Mouse (Mus musculus): ENCODE results near the gene Vtn. TPM values are rescaled to one million over a fixed set of nuclear protein-coding genes. Genes with fewer than 3 reads are reported as not detected.

Gene Vtn
- polyA plus RNA-seq, 1 experiment, result 19.7 TPM

DNA sequence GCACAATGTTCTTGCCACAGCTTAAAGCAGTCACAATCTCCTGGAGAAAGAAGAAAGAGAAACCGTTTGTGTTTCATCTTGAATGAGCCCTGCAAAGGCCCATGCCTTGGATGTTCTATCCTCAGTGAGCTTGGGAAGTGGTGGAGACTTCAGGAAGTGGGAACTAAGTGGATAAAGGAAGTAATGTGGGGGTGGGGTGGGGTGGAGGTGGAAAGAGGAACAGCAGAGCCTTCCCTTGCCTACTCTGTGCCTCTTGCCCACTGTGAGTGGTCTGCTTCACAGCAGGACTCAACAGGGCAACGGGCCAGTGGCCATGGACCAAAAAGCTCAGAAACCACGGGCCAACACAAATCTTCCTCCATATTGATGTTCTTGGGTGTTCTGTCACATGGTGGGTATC, 23.6 kb upstream of the Vtn start:
- no peaks in the 10 kb centered on the region for H3K4me1 ChIP-seq (ENCODE audit: control insufficient read depth, insufficient read depth, low read length)
- H3K27ac ChIP-seq (ENCODE audit: control insufficient read depth, insufficient read depth, low read depth, low read length, poor library complexity), result no peak overlapping the region
- TF ChIP-seq CTCF (IDR thresholded peaks at IDR 0.05; ENCODE audit: control insufficient read depth, insufficient read depth, low read length) (no peak), POLR2A (IDR thresholded peaks at IDR 0.05; ENCODE audit: borderline replicate concordance, control insufficient read depth, low read depth, low read length) (no peak)
- 19% methylated on average over 3 of the region's 3 CpGs for WGBS
- no peak overlapping the region for H3K4me3 ChIP-seq (replicated peaks; ENCODE audit: control insufficient read depth, low read depth, low read length)

- WGBS, result 45% methylated on average over 7 of the region's 7 CpGs
- H3K4me3 ChIP-seq (replicated peaks; ENCODE audit: control insufficient read depth, low read depth, low read length), result no peak overlapping the region
- TF ChIP-seq POLR2A (IDR thresholded peaks at IDR 0.05; ENCODE audit: borderline replicate concordance, control insufficient read depth, low read depth, low read length), result no peak
- no peak for TF ChIP-seq CTCF (IDR thresholded peaks at IDR 0.05; ENCODE audit: control insufficient read depth, insufficient read depth, low read length)
These were observed 15.3 kb upstream of the Vtn start for GRCm38 (mm10) chr11:78483639-78484038.

DNA sequence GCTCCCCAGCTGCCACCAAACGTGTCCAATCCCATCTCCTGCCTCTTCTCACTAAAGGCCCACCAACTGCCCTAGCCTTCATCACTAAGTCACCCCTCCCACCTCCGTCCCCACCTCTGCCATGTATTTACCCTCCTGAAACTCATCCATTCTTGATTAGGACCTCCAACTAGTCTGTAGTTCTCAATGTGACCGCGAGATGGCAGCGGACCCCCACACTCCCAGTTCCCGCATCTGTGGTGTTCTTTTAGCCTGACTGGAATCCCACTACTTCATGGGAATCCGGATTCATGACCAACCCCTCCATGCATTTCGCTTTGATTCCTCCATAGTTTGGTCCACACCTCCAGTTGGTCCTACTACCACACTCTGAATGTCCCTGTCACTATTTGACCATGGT, 10.7 kb upstream of the Vtn start:
- Histone ChIP-seq H3K27ac (ENCODE audit: control insufficient read depth, insufficient read depth, low read depth, low read length, poor library complexity) (no peak overlapping the region), H3K4me1 (ENCODE audit: control insufficient read depth, insufficient read depth, low read length) (no peaks in the 10 kb centered on the region; the same call in 1 of the 2 replicates), H3K4me3 (replicated peaks; ENCODE audit: control insufficient read depth, low read depth, low read length) (no peak overlapping the region)
- TF ChIP-seq POLR2A (IDR thresholded peaks at IDR 0.05; ENCODE audit: borderline replicate concordance, control insufficient read depth, low read depth, low read length) (no peak), CTCF (IDR thresholded peaks at IDR 0.05; ENCODE audit: control insufficient read depth, insufficient read depth, low read length) (peak; percentile 79)
- 1% methylated on average over 8 of the region's 8 CpGs for WGBS

More at GRCm38 (mm10) chr11:78483639-78484038, 15.3 kb upstream of the Vtn start:
- no peak overlapping the region for H3K27ac ChIP-seq (ENCODE audit: control insufficient read depth, insufficient read depth, low read depth, low read length, poor library complexity)
- no peaks in the 10 kb centered on the region for H3K4me1 ChIP-seq (ENCODE audit: control insufficient read depth, insufficient read depth, low read length)

GRCm38 (mm10) chr11:78490781-78491241, 8.1 kb upstream of the Vtn start:
- Histone ChIP-seq H3K4me1 (ENCODE audit: control insufficient read depth, insufficient read depth, low read length) (no peaks in the 10 kb centered on the region; the same call in 1 of the 2 replicates), H3K4me3 (replicated peaks; ENCODE audit: control insufficient read depth, low read depth, low read length) (no peak overlapping the region), H3K27ac (ENCODE audit: control insufficient read depth, insufficient read depth, low read depth, low read length, poor library complexity) (no peak overlapping the region)
- no peak for TF ChIP-seq POLR2A (IDR thresholded peaks at IDR 0.05; ENCODE audit: borderline replicate concordance, control insufficient read depth, low read depth, low read length)
- TF ChIP-seq CTCF (IDR thresholded peaks at IDR 0.05; ENCODE audit: control insufficient read depth, insufficient read depth, low read length), result no peak
- WGBS, result 9% methylated on average over 48 of the region's 48 CpGs

GRCm38 (mm10) chr11:78495904-78496303, 3.0 kb upstream of the Vtn start:
- no peak overlapping the region for H3K27ac ChIP-seq (ENCODE audit: control insufficient read depth, insufficient read depth, low read depth, low read length, poor library complexity)
- no peaks in the 10 kb centered on the region for H3K4me1 ChIP-seq (ENCODE audit: control insufficient read depth, insufficient read depth, low read length)
- WGBS, result 9% methylated on average over 6 of the region's 6 CpGs
- H3K4me3 ChIP-seq (replicated peaks; ENCODE audit: control insufficient read depth, low read depth, low read length), result no peak overlapping the region
- no peak for TF ChIP-seq POLR2A (IDR thresholded peaks at IDR 0.05; ENCODE audit: borderline replicate concordance, control insufficient read depth, low read depth, low read length)
- no peak for TF ChIP-seq CTCF (IDR thresholded peaks at IDR 0.05; ENCODE audit: control insufficient read depth, insufficient read depth, low read length)

GRCm38 (mm10) chr11:78497071-78497541, 1.8 kb upstream of the Vtn start:
- peak overlapping the region; percentile 18 for H3K4me3 ChIP-seq (replicated peaks; ENCODE audit: control insufficient read depth, low read depth, low read length)
- H3K27ac ChIP-seq (ENCODE audit: control insufficient read depth, insufficient read depth, low read depth, low read length, poor library complexity), result no peak overlapping the region
- no peaks in the 10 kb centered on the region for H3K4me1 ChIP-seq (ENCODE audit: control insufficient read depth, insufficient read depth, low read length)
- TF ChIP-seq CTCF (IDR thresholded peaks at IDR 0.05; ENCODE audit: control insufficient read depth, insufficient read depth, low read length) (no peak), POLR2A (IDR thresholded peaks at IDR 0.05; ENCODE audit: borderline replicate concordance, control insufficient read depth, low read depth, low read length) (no peak)
- WGBS, result 2% methylated on average over 44 of the region's 44 CpGs

GRCm38 (mm10) chr11:78497544-78498522, 1.1 kb upstream of the Vtn start, which contains the start of gene Sarm1:
Sarm1 (minus strand) TSS chr11:78497754.
- Histone ChIP-seq H3K4me1 (ENCODE audit: control insufficient read depth, insufficient read depth, low read length) (no peaks in the 10 kb centered on the region), H3K27ac (ENCODE audit: control insufficient read depth, insufficient read depth, low read depth, low read length, poor library complexity) (no peak within 1 kb of the TSS), H3K4me3 (replicated peaks; ENCODE audit: control insufficient read depth, low read depth, low read length) (peak within 1 kb of the TSS; percentile 36)
- TF ChIP-seq CTCF (IDR thresholded peaks at IDR 0.05; ENCODE audit: control insufficient read depth, insufficient read depth, low read length) (no peak), POLR2A (IDR thresholded peaks at IDR 0.05; ENCODE audit: borderline replicate concordance, control insufficient read depth, low read depth, low read length) (no peak)
- 3% methylated on average over 36 of the region's 36 CpGs for WGBS

DNA sequence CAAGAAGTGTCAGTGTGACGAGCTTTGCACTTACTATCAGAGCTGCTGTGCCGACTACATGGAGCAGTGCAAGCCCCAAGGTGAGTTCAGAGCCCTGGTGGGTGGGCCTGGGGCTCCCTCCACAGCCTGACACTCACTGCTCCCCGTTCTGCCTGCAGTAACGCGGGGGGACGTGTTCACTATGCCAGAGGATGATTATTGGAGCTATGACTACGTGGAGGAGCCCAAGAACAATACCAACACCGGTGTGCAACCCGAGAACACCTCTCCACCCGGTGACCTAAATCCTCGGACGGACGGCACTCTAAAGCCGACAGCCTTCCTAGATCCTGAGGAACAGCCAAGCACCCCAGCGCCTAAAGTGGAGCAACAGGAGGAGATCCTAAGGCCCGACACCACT, 652 bp downstream of the Vtn start:
- 55% methylated on average over 16 of the region's 16 CpGs for WGBS
- no peak overlapping the region for H3K4me3 ChIP-seq (replicated peaks; ENCODE audit: control insufficient read depth, low read depth, low read length)
- TF ChIP-seq POLR2A (IDR thresholded peaks at IDR 0.05; ENCODE audit: borderline replicate concordance, control insufficient read depth, low read depth, low read length), result no peak
- TF ChIP-seq CTCF (IDR thresholded peaks at IDR 0.05; ENCODE audit: control insufficient read depth, insufficient read depth, low read length), result no peak
- no peaks in the 10 kb centered on the region for H3K4me1 ChIP-seq (ENCODE audit: control insufficient read depth, insufficient read depth, low read length)
- no peak overlapping the region for H3K27ac ChIP-seq (ENCODE audit: control insufficient read depth, insufficient read depth, low read depth, low read length, poor library complexity)
